In genomic region chr9:15953585-15954337, GRCm38 (mm10) we compare ENCODE assay signal across 6 mouse cellular contexts.
"Had no signal": no experiment of that assay in that cellular context is flagged by ENCODE, and none has a peak within 500 bp of the region (broad histone marks: within the 10 kb centered on the region; RNA-seq: fewer than 3 reads in every experiment).

No protein-coding gene starts in this region.

- ATAC-seq: midbrain, embryonic 13.5 days had no signal

- DNase-seq: kidney, adult 18-20 months; kidney, postnatal 10 days; kidney, postnatal 4 days; lung, adult 18-20 months; thymus, postnatal 14 days had no signal
